Mouse (Mus musculus) gastrocnemius, postnatal 4 days (tissue): Measurements from ENCODE around the gene Utrn. TPM values are rescaled to one million over a fixed set of nuclear protein-coding genes. Genes with fewer than 3 reads are reported as not detected.

Experiments used
- DNase-seq, 2 experiments: peaks; one replicate each; pipeline ENCODE4 v3.0.0; 2021 to 2022; ENCODE audit warnings: low spot score in 2 of 2, mixed read lengths in 2 of 2
- total RNA-seq, 2 experiments: library from RNA; stranded (reverse); gene quantifications; 2 replicates each; pipeline ENCODE4 v1.2.3; 2021

Utrn gene
- total RNA-seq, 2 experiments from 2014 or later: 95.1 to 101 TPM

DNA sequence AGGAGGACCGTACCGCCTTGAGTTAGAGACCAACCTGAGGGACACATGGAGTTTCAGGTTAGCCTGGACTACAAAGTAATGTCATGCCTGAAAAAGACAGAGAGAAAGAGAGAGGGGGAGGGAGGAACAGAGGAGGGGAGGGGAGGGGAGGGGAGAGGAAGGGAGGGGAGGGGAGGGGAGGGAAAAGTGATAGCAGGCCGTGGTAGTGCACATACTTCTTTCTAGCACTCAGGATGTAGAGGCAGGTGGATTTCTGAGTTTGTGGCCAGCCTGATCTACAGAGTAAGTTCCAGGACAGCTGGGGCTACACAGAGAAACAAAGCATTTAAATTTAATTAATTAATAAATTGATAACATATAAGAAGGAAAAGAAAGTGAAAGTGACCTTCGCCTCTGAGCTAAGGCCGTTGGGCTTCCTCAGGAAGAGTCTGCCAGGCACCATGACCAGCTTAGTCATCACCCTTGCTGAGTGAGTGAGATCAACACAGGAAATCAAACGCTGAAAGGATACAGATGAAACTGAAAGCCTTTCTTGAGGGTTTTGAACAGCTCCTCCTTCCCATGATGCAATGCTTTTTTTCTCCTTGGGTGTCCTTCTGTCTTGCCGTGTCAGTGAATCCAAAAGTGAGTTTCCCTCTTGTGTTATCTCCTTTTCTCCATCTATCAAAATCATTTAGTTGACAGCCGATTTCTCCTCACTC is 5.6 kb upstream of the Utrn start:
- no peak for DNase-seq

- no peak for DNase-seq
Observed at GRCm38 (mm10) chr10:12869846-12870245, 681 bp upstream of the Utrn start.

DNA sequence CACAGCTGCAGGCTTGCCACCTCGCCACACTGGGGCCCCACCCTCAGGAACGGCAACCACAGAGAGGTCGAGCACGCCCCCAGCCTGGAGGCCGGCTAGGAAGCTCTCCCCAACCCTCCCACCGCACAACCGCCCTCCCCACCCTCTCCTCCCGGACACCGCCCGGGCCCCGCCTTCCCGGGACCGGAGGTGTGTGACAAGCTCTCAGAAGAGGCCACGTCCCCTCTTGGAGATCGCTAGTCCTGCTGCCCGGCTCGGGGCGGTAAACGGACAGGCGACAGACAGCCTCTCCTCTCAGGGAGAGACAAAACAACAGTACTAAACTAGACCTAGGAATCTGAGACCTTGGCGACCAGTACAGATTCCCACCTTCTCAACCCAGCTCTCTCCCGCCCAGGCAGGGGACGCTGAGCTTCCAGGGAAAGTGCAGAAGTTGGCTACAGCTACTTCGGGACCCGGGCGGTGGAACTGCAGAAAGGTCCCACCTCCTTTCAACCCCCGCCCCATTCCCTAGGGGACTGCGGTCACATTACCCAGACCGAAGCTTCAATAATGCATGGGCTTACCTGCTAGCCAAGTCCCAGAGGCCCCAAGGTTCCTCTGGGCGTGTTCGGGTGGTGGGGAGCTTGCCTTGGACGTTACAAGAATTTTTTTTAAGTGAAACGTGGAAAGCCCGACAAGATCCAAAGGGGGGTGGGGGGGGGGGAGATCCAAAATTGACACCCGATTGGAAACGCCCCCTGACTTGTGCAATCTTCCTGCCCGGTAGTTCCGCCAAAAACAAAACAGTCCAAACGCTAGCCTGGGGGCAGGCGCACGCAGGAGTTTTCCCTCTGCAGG is 756 bp downstream of the Utrn start:
- peak; percentile 59 to 76 for DNase-seq

DNA sequence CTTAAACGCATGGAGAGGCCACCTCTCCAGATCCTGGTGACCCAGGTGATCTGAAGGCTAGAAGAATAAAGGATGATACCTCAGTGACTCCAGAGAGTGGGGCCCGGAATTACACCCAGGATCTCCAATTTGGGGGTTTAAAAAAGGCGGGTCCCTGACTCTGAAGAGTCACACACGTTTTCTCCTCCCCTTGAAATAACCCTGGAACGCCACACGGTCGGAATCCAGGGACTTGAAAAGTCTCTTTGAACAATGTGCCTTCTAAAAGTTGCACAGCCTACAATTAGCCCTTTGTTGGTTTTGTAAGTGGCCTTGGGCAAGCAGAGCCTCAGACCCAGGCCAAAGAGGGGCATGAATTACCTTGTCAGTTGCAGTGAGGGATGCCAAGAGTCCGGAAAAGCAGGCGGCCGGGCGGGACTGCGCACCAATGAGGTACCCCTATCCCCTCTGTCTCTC is 1.4 kb downstream of the Utrn start:
- no peak for DNase-seq

- peak in 1 of 2 experiments; percentile 48 for DNase-seq
Observed at GRCm38 (mm10) chr10:12866971-12867732, 2.0 kb downstream of the Utrn start.

DNA sequence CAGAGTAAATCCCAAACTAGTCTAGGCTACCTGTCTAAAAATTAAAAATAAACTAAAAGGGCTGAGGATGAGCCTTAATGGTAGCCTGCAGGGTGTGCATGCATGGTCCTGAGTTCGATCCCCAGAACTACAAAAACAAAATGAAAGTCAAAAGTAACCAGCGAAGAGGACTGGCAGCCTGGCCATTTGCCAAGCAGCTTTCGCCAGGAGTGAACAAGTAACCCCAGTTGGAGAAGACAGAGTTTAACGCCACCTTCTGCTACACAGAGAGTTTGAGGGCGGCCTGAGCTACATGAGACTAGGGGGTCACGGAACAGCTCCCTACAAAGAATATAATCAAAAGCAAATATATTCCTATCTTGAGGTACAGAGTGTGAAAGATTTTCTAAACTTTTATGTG is 4.0 kb downstream of the Utrn start:
- DNase-seq: no peak

DNA sequence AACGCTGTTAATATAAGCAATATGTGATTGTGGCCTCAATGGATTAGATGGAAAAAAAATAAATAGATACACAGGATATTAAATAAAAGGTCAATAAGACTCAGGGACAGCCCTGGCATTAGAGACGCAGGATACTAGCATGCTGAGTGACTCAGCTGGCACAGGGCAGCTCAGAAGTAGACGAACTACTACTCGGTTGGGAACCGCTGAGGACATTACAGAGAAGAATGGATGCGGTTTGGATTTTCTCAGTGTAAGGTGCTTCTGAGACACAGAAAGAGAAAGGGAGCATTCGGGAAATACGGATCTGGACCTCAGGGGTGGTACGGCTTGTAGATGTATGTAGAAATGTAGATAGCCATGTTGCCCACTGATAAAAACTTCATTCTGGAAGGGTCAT is 5.6 kb downstream of the Utrn start:
- DNase-seq: no peak

DNA sequence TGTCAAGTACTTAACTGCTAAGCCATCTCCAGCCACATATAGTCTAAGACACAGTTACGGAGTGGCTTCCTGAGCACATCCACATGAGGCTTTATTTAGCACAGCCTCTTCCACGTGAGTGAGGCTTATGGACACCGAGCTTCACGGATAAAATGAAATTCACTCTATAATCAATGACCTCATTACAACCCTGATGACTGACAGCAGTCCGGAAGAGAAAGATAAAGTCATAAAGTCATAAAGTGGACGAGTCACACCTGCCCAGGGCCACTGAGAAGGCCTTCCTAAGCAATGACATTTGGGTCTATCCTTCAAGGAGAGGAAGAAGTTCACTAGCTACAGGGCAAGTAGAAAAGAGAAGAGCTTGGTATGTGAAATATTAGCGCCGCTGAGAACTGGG is 7.1 kb downstream of the Utrn start:
- no peak for DNase-seq

GRCm38 (mm10) chr10:12861381-12861780 is 7.8 kb downstream of the Utrn start:
- no peak for DNase-seq

DNA sequence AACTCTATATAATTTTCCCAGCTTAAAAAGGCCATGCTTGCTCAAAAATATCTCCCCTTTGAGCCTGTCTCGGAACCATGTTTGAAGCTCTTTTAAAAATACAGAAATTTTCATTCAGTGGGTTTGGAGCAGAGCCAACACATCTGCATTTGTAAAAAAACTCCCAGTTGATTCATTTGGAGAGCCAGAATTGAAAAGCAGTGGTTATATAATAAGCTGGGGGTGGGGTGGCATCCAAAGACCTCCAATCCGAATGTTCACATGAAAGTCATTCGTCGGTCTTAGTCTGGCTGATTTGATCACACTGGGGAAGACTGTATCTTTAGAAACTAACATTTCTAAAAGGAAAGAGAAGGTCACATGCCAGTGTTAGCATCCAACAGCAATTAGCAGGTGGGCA is 8.4 kb downstream of the Utrn start:
- peak in 1 of 2 experiments; percentile 24 for DNase-seq

GRCm38 (mm10) chr10:12860331-12860730 is 8.8 kb downstream of the Utrn start:
- DNase-seq: no peak

DNA sequence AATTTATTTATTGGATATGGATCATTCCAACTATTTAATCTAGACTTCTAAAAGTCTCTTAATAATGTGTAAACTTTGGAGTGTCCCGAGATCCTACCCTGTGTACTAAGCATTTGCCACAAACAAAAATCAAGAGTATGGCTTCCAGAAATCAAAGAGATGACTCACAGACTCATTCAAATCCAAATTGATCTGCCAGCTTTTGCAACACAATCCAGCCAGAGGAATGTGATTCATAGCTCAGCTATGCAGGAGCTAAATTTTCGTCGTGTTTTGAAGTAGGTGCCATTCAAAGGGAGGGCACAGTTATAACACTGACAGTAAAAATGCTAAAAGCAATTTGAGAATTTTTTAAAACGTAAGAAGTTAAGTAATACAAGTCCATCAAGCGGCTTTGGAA is 11.1 kb downstream of the Utrn start:
- DNase-seq: no peak

DNA sequence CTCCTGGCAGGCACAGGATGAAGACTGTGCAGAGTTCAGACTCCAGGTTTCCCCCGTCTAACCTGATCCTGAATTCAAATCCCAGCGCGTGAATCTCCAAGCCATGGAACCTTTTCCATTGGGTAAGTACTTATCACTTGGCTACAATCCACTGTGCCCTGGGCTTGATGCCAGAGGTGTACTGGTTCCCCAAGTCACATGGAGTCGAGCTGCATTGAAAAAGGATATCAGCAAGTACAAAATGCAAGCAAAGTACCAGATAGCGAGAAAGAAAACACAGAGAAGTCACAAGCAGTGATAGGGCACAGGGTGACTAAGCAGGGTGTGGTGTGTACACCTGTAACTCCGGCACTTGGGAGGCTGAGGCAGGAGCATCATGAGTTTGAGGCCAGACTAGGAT is 14.9 kb downstream of the Utrn start:
- DNase-seq: no peak

DNA sequence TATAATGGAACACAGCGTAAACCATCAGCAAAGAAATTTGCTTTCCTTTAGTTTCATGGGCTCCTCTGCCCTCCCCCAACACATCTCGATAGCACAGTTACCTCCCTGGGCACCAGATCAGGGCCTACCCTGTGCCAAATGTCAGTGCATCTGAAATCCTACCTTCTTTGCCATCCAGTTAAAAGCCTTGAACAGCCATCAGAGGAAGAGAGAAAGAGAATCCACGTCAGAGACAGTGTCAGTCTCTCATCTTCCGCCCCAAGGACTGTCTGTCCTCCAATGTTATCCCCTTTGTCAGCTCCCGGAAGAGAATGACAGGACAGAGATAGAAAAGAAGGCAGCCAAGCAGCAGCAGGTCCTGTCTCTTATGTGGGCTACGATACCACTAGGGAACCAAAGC is 15.4 kb downstream of the Utrn start:
- DNase-seq: no peak

- no peak for DNase-seq
Observed at GRCm38 (mm10) chr10:12853196-12853620, 16.0 kb downstream of the Utrn start.

- no peak for DNase-seq
Observed at GRCm38 (mm10) chr10:12852416-12853195, 16.6 kb downstream of the Utrn start.

DNA sequence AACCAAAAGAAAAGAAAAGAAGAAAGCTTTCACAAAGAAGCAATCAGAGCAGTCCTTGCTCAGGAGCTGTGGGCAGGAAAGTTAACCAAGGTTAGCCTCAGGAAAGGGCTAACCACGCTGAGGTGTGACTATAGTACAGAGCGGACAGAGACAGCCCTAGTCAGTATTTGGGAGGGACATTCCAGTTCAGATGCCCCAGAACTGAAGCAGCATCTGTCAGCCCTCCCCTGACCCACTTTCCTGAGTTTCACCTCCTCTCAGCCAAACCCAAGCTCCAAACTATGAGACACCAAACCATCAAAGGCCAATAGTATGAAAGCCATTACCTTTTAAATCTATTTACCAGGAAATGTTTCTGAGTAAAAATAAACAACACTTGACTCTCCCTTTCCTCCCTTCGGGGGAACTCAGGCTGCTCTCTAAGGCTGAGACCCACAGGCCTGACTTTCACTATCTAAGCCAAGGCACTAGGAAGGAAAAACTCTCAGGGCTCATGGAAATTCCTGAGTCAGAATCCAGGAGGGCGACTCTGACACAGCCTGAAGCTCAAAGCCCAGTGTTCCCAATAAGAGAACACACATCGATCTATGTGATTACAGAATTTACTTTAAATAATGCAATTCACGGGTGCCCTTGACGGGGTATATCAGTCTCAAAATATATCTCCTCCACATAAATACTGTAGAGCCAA is 18.2 kb downstream of the Utrn start:
- DNase-seq: no peak

GRCm38 (mm10) chr10:12848322-12849108 is 20.6 kb downstream of the Utrn start:
- no peak for DNase-seq

GRCm38 (mm10) chr10:12842543-12842942 is 26.6 kb downstream of the Utrn start:
- no peak for DNase-seq

- no peak for DNase-seq
Observed at GRCm38 (mm10) chr10:12841497-12841896, 27.7 kb downstream of the Utrn start.
